Mouse (Mus musculus): ENCODE data around the gene Zfp977. TPM values are rescaled to one million over a fixed set of nuclear protein-coding genes. Genes with fewer than 3 reads are reported as not detected.
"Not testable (repeated sequence)": the region's sequence is repeated elsewhere in the genome, so short reads cannot be mapped to it uniquely, and the experiment has no call there.

The Zfp977 gene
- 1.9 and 2.3 TPM in 2 replicates for polyA plus RNA-seq (2015; fragmentation: Nextera tagmentation; extraction: Ambion mirVana)

GRCm38 (mm10) chr7:42592413-42592812 lies at the start of gene Zfp977:
Zfp977 (minus strand) TSS chr7:42592547.
- not testable (repeated sequence) for ATAC-seq (ENCODE audit: insufficient number of reproducible peaks, insufficient read depth, low FRiP score, low TSS enrichment, low read depth); H3K4me3 ChIP-seq
- 90% methylated on average over 11 of the region's 11 CpGs for WGBS

GRCm38 (mm10) chr7:42631031-42631430 lies 38.7 kb upstream of the Zfp977 start:
- not testable (repeated sequence) for ATAC-seq (ENCODE audit: insufficient number of reproducible peaks, insufficient read depth, low FRiP score, low TSS enrichment, low read depth); H3K27me3 ChIP-seq; H3K4me2 ChIP-seq; H3K36me3 ChIP-seq; H3K4me3 ChIP-seq; H3K9ac ChIP-seq; H3K4me1 ChIP-seq; H3K27ac ChIP-seq
- H3K9me3 ChIP-seq: peaks cover 35% of the 10 kb centered on the region; the same call in 1 of the 2 replicates

More at GRCm38 (mm10) chr7:42592413-42592812, at the start of gene Zfp977:
- not testable (repeated sequence) for H3K27ac ChIP-seq, H3K4me1 ChIP-seq, H3K9ac ChIP-seq, H3K4me2 ChIP-seq, H3K36me3 ChIP-seq, H3K27me3 ChIP-seq
- peaks cover 37% of the 10 kb centered on the region for H3K9me3 ChIP-seq

- not testable (repeated sequence) for H3K27me3 ChIP-seq; H3K36me3 ChIP-seq; H3K27ac ChIP-seq; H3K4me1 ChIP-seq; H3K4me3 ChIP-seq; ATAC-seq (ENCODE audit: insufficient number of reproducible peaks, insufficient read depth, low FRiP score, low TSS enrichment, low read depth); H3K9ac ChIP-seq; H3K4me2 ChIP-seq
- peaks cover 47% of the 10 kb centered on the region for H3K9me3 ChIP-seq
Observed at GRCm38 (mm10) chr7:42595666-42596065, 3.3 kb upstream of the Zfp977 start.

- not testable (repeated sequence) for ATAC-seq (ENCODE audit: insufficient number of reproducible peaks, insufficient read depth, low FRiP score, low TSS enrichment, low read depth); H3K4me3 ChIP-seq; H3K4me1 ChIP-seq; H3K4me2 ChIP-seq; H3K9ac ChIP-seq; H3K27ac ChIP-seq; H3K27me3 ChIP-seq; H3K36me3 ChIP-seq
- H3K9me3 ChIP-seq: peaks cover 46% of the 10 kb centered on the region
Observed at GRCm38 (mm10) chr7:42591311-42591710, 1.0 kb downstream of the Zfp977 start.

- Histone ChIP-seq H3K9ac (no peak within 1 kb of the TSS), H3K9me3 (peaks cover 68% of the 10 kb centered on the region), H3K27me3 (no peaks in the 10 kb centered on the region), H3K4me3 (no peak within 1 kb of the TSS), H3K4me1 (no peaks in the 10 kb centered on the region), H3K4me2 (no peak within 1 kb of the TSS), H3K27ac (no peak within 1 kb of the TSS), H3K36me3 (peaks cover 14% of the 10 kb centered on the region; the same call in 1 of the 2 replicates)
- no peak for ATAC-seq (ENCODE audit: insufficient number of reproducible peaks, insufficient read depth, low FRiP score, low TSS enrichment, low read depth)
- WGBS: 91% methylated on average over 5 of the region's 5 CpGs
Observed at GRCm38 (mm10) chr7:42578488-42578887, 13.9 kb downstream of the Zfp977 start, which contains the start of gene Gm21028. Gm21028 (minus strand) TSS chr7:42578588.

GRCm38 (mm10) chr7:42551766-42552165 lies 40.6 kb downstream of the Zfp977 start:
- Histone ChIP-seq H3K4me2 (no peak overlapping the region), H3K9me3 (peaks cover 10% of the 10 kb centered on the region; the same call in 1 of the 2 replicates), H3K9ac (no peak overlapping the region), H3K4me1 (no peaks in the 10 kb centered on the region), H3K27me3 (no peaks in the 10 kb centered on the region), H3K27ac (no peak overlapping the region), H3K4me3 (no peak overlapping the region), H3K36me3 (no peaks in the 10 kb centered on the region)
- 70% methylated on average over 3 of the region's 3 CpGs for WGBS
- ATAC-seq (ENCODE audit: insufficient number of reproducible peaks, insufficient read depth, low FRiP score, low TSS enrichment, low read depth): no peak

Small RNAs within 50 kb of the gene (microRNA-seq; reads per million reads assigned to microRNA genes)
- not detected for gene Gm24938

Other genes with a start within 250 kb of the Zfp977 start
- not detected in 2 replicates for gene 4933421I07Rik, start 144.4 kb downstream of the Zfp977 start, polyA plus RNA-seq (2015; fragmentation: Nextera tagmentation; extraction: Ambion mirVana)
- gene Zfp141, start 86.8 kb downstream of the Zfp977 start, polyA plus RNA-seq (2015; fragmentation: Nextera tagmentation; extraction: Ambion mirVana): 12.4 and 14.7 TPM in 2 replicates
- gene Gm21028, start 14.0 kb downstream of the Zfp977 start, polyA plus RNA-seq (2015; fragmentation: Nextera tagmentation; extraction: Ambion mirVana): not detected in 2 replicates
- gene Zfp976, start 50.0 kb upstream of the Zfp977 start, polyA plus RNA-seq (2015; fragmentation: Nextera tagmentation; extraction: Ambion mirVana): 3.6 and 4.9 TPM in 2 replicates
- 9.5 TPM in 2 replicates for gene Zfp975, start 100.2 kb upstream of the Zfp977 start, polyA plus RNA-seq (2015; fragmentation: Nextera tagmentation; extraction: Ambion mirVana)
- gene Gm17067, start 134.5 kb upstream of the Zfp977 start, polyA plus RNA-seq (2015; fragmentation: Nextera tagmentation; extraction: Ambion mirVana): not detected in 2 replicates
- gene Vmn2r62, start 201.0 kb upstream of the Zfp977 start, polyA plus RNA-seq (2015; fragmentation: Nextera tagmentation; extraction: Ambion mirVana): not detected in 2 replicates